Mouse (Mus musculus) liver, embryonic 16.5 days (tissue): Measurements from ENCODE around the gene Eif3g. TPM values are rescaled to one million over a fixed set of nuclear protein-coding genes. Genes with fewer than 3 reads are reported as not detected.

Experiments
- ATAC-seq: fragments of 200-750 bp; cut with Nextera tagmentation; 2 replicates; pipeline ENCODE4 v1.8.0; 2017; ENCODE audit warnings: low read depth, mild to moderate bottlenecking, moderate number of reproducible peaks, moderate library complexity
- H3K27ac ChIP-seq: fragments of 300-500 bp; sonication (generic); 2 replicates; pipeline ENCODE4 v1.5.1; 2014; ENCODE audit warnings: mild to moderate bottlenecking, low read length
- H3K27me3 ChIP-seq: fragments of 300-500 bp; sonication (generic); 2 replicates; pipeline ENCODE4 v1.6.1; 2014; ENCODE audit warnings: low read depth, low read length, mixed read lengths; ENCODE audit not compliant: control insufficient read depth, insufficient read depth
- H3K36me3 ChIP-seq: fragments of 300-500 bp; sonication (generic); 2 replicates; pipeline ENCODE4 v1.6.1; 2014; ENCODE audit warnings: mild to moderate bottlenecking; ENCODE audit not compliant: control insufficient read depth, insufficient read depth
- H3K4me1 ChIP-seq: fragments of 300-500 bp; sonication (generic); 2 replicates; pipeline ENCODE4 v1.6.1; 2014; ENCODE audit warnings: low read depth, low read length, mixed read lengths; ENCODE audit not compliant: control insufficient read depth
- H3K4me2 ChIP-seq: fragments of 300-500 bp; sonication (generic); 2 replicates; pipeline ENCODE4 v1.6.1; 2014; ENCODE audit warnings: low read depth, low read length, mixed read lengths
- H3K4me3 ChIP-seq: fragments of 300-500 bp; sonication (generic); 2 replicates; pipeline ENCODE4 v1.5.1; 2014; ENCODE audit warnings: low read depth, mild to moderate bottlenecking, low read length
- H3K9ac ChIP-seq: fragments of 300-500 bp; sonication (generic); 2 replicates; pipeline ENCODE4 v1.6.1; 2014; ENCODE audit warnings: low read depth, low read length
- H3K9me3 ChIP-seq: fragments of 300-500 bp; sonication (generic); replicated peaks from 2 replicates; pipeline ENCODE4 v1.6.1; 2016; ENCODE audit warnings: low read length; ENCODE audit not compliant: control insufficient read depth
- WGBS: fragments of 180-500 bp; shearing (Covaris S2); extraction: QIAGEN DNeasy Blood & Tissue Kit; methylation state at CpG from one replicate; pipeline ENCODE4 v1.1.7; 2014; ENCODE audit not compliant: insufficient replicate concordance; 5-methylcytosine and 5-hydroxymethylcytosine counted together
- polyA plus RNA-seq: library from polyadenylated mRNA; unstranded; fragments of >200 nt; fragmentation: Nextera tagmentation; extraction: Ambion mirVana; gene quantifications from 2 replicates; pipeline ENCODE4 v1.2.1, GENCODE M21; 2015

Eif3g gene
- polyA plus RNA-seq, 1 experiment from 2014 or later, result 149 TPM

DNA sequence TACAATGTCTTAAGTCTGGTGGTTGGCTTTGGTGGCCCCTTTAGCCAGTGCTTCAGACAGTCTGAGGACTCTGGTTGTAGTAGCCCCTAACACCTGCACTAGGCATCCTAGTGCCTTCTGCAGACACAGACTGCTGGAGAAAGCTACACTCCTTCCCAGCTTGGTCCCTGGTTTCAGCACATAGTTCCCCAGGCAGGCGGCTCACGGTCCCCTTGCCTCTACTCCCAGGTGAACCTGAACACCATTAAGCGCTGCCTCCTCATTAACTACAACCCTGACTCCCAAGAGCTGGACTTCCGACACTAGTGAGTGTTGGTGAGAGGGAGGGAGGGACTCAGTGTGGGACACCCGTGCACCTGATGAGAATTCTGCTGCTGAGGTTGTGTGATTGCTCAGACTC is 8.0 kb downstream of the Eif3g start:
- Histone ChIP-seq H3K4me2 (0 out of 2 replicates have a peak overlapping the region, but pooled peaks have one; percentile 92), H3K9ac (no peak overlapping the region), H3K9me3 (no peaks in the 10 kb centered on the region), H3K4me1 (peaks cover 24% of the 10 kb centered on the region), H3K36me3 (peaks cover 56% of the 10 kb centered on the region), H3K27ac (peak overlapping the region; percentile 39), H3K4me3 (no peak overlapping the region), H3K27me3 (no peaks in the 10 kb centered on the region)
- 86% methylated on average over 5 of the region's 5 CpGs for WGBS
- ATAC-seq, result no peak

DNA sequence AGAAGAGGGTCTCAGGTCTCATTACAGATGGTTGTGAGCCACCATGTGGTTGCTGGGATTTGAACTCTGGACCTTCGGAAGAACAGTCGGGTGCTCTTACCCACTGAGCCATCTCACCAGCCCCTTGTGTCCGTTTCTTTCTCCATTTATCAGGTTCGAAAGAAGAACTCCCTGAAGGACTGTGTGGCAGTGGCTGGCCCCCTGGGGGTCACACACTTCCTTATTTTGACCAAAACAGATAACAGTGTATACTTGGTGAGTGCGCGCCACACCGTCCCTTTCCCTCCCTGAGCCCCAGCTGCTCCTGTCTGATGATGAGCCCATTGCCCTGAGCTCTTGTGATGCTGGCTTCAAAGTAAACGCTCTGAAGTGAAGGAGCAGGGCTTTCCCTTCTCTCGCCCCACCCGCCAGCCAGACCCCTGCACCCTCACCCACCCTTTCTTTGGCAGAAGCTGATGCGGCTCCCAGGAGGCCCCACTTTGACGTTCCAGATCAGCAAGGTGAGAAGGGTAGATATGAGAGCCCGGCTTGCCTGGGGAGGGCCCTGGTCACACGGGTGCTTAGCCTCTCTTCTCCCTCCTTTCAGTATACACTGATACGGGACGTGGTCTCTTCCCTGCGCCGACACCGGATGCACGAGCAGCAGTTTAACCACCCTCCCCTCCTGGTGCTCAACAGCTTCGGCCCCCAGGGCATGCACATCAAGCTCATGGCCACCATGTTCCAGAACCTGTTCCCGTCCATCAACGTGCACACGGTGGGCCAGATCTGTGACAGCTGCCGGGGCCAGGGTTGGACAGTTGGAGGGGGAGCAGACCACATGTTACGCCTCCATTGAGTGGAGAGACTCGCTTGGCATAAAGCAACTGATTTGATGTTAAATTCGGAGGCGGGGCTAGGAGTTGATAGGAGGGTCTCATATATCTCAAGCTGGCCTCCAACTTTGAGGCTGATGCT is 9.0 kb downstream of the Eif3g start:
- WGBS, result 32% methylated on average over 29 of the region's 29 CpGs
- Histone ChIP-seq H3K4me2 (peak overlapping the region; percentile 92), H3K27me3 (no peaks in the 10 kb centered on the region), H3K4me1 (peaks cover 24% of the 10 kb centered on the region), H3K9me3 (no peaks in the 10 kb centered on the region), H3K9ac (peak overlapping the region; percentile 82), H3K4me3 (peak overlapping the region; percentile 91), H3K27ac (peak overlapping the region; percentile 39), H3K36me3 (peaks cover 46% of the 10 kb centered on the region)
- ATAC-seq, result peak; percentile 59

DNA sequence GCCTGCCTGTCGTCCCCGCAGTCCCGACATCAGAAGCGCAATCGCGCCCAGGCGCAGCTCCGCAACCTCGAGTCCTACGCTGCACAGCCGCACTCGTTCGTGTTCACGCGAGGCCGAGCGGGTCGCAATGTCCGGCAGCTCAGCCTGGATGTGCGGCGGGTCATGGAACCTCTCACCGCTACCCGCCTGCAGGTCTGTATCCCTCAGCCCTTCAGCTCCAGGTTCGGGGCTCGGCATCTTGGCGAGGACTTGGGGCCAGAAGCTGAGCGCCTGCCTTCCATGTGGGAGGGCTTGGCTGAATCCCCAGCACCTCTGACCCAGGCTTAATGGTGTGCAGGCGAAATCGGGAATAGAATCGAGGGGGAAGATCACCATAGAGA is 10.0 kb downstream of the Eif3g start:
- H3K4me3 ChIP-seq, result peak overlapping the region; percentile 91
- H3K36me3 ChIP-seq, result peaks cover 36% of the 10 kb centered on the region
- under 1% methylated on average over 30 of the region's 30 CpGs for WGBS
- peak overlapping the region; percentile 92 for H3K4me2 ChIP-seq
- H3K27me3 ChIP-seq, result no peaks in the 10 kb centered on the region
- H3K4me1 ChIP-seq, result peaks cover 24% of the 10 kb centered on the region
- H3K27ac ChIP-seq, result peak overlapping the region; percentile 75
- H3K9me3 ChIP-seq, result no peaks in the 10 kb centered on the region
- ATAC-seq, result 0 out of 2 replicates have a peak, but pooled peaks have one; percentile 1
- H3K9ac ChIP-seq, result peak overlapping the region; percentile 82

DNA sequence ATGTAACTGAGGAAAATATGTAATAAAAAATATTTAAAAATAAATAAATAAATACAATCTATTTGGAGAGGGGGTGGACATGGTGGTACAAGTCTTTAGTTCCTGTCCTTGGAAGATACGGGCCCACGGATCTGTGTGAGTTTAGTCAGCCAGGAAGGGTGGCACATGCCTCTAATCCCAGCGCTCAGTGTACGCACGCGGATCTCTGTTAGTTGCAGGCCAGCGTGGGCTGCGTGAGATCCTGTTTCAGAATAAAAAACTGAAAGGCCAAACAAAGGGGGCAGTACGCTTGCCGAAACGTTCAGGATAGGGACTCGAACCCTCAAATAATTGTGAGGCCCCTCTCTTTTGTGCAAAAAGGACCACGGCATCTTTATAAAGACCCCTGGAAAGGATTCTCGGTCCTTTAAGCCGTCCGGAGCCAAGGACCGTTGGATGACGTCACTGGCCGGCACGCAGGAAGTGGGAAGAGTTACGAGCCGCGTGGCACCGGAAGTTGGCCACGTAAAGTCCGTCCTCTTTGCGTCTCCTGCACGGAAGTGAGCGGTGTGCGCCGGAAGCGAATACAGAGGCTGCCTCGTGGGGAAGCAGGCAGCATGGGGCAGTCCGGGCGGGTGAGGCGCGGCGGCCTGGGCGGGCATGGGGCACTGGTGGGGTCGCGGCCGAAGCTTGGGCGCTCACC is 10.6 kb downstream of the Eif3g start, which contains the start of gene Ppan:
TSS of gene Ppan (plus strand) at position 472 of the 682 bp plus-strand sequence.
- H3K27me3 ChIP-seq, result no peaks in the 10 kb centered on the region
- H3K4me1 ChIP-seq, result peaks cover 24% of the 10 kb centered on the region
- ATAC-seq, result peak; percentile 94
- peak within 1 kb of the TSS; percentile 91 for H3K4me3 ChIP-seq
- under 1% methylated on average over 43 of the region's 43 CpGs for WGBS
- peaks cover 31% of the 10 kb centered on the region for H3K36me3 ChIP-seq
- peak within 1 kb of the TSS; percentile 92 for H3K4me2 ChIP-seq
- no peaks in the 10 kb centered on the region for H3K9me3 ChIP-seq
- peak within 1 kb of the TSS; percentile 82 for H3K9ac ChIP-seq
- H3K27ac ChIP-seq, result peak within 1 kb of the TSS; percentile 89

DNA sequence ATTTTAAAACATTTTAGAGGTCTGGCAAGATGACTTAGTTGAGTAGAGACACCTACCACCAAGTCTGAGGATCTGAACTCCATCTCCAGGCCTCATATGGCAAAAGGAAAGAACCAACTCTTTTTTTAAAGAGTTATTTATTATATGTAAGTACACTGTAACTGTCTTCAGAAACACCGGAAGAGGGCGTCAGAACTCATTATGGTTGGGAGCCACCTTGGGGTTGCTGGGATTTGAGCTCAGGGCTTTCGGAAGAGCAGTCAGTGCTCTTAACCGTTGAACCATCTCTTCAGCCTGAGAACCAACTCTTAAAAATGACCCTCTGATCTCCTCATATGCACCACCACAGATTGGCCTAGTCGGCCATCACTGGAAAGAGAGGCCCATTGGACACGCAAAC is 11.2 kb downstream of the Eif3g start:
- no peak overlapping the region for H3K4me3 ChIP-seq
- H3K36me3 ChIP-seq, result peaks cover 26% of the 10 kb centered on the region
- ATAC-seq, result no peak
- H3K27me3 ChIP-seq, result no peaks in the 10 kb centered on the region
- 79% methylated on average over 6 of the region's 6 CpGs for WGBS
- H3K9me3 ChIP-seq, result no peaks in the 10 kb centered on the region
- no peak overlapping the region; the same call in 1 of the 2 replicates for H3K27ac ChIP-seq
- H3K4me1 ChIP-seq, result peaks cover 24% of the 10 kb centered on the region
- no peak overlapping the region for H3K9ac ChIP-seq
- peak overlapping the region; percentile 92 for H3K4me2 ChIP-seq

DNA sequence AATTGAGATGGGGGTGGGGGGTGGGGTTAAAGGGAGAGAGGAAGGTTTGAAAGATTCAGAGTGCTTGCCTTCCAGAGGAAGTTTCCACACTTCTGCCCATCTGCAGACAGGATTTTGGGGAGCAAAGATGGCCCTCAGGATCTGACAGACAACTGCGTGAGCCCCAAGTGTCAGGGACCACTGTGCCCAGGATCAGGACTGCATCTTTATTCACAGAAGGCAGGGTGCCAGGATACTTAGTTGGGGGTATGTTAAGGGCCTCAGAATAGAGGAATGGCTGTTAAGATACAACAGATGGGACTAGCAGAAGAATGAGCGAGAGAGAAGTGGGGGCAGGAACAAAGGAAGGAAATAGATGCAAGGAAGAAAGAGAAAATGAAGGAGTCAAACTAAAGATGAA is 11.9 kb downstream of the Eif3g start:
- H3K4me2 ChIP-seq, result no peak overlapping the region
- H3K9ac ChIP-seq, result no peak overlapping the region
- ATAC-seq, result no peak
- H3K36me3 ChIP-seq, result peaks cover 20% of the 10 kb centered on the region
- H3K4me3 ChIP-seq, result no peak overlapping the region
- peaks cover 24% of the 10 kb centered on the region for H3K4me1 ChIP-seq
- 81% methylated on average over 2 of the region's 2 CpGs for WGBS
- no peaks in the 10 kb centered on the region for H3K9me3 ChIP-seq
- no peaks in the 10 kb centered on the region for H3K27me3 ChIP-seq
- H3K27ac ChIP-seq, result no peak overlapping the region

DNA sequence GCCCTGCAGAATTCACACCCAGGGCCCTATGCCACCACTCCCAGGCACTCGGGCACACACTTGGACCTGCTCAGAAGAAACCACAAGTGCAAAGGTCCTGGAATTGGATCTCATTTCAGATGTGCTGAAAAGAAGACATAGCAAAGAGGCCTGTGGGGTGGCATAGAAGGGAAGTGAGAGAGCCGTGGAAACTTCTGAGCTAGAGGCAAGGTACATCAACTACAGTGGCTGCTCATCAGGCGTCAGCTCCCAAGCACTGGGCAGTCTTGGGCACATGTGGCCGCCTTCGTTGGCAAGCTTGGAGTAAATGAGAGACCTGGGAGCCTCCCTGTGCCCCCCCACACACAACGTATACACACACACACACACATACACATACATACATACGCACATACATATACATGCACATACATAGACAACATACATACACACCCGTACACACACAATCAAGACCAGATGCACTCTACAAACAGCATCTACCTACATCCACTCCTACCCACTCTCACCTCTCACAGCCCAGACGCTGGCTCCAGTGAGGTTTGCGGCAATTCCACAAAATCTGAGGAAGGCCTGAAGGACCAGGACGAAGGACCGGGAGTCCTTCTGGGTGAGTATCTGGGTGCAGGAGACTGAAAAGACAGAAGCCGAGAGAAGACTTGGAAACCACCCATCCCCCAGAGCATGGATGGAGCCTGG is 19.2 kb downstream of the Eif3g start, which contains the start of gene Angptl6:
TSS of gene Angptl6 (minus strand) at position 631 of the 696 bp plus-strand sequence.
- WGBS, result 79% methylated on average over 13 of the region's 13 CpGs
- Histone ChIP-seq H3K4me1 (peaks cover 21% of the 10 kb centered on the region), H3K27me3 (no peaks in the 10 kb centered on the region), H3K9ac (peak within 1 kb of the TSS; percentile 79), H3K27ac (peak within 1 kb of the TSS; percentile 93), H3K9me3 (no peaks in the 10 kb centered on the region), H3K4me3 (peak within 1 kb of the TSS; percentile 67), H3K36me3 (no peaks in the 10 kb centered on the region), H3K4me2 (peak within 1 kb of the TSS; percentile 97)
- no peak for ATAC-seq

DNA sequence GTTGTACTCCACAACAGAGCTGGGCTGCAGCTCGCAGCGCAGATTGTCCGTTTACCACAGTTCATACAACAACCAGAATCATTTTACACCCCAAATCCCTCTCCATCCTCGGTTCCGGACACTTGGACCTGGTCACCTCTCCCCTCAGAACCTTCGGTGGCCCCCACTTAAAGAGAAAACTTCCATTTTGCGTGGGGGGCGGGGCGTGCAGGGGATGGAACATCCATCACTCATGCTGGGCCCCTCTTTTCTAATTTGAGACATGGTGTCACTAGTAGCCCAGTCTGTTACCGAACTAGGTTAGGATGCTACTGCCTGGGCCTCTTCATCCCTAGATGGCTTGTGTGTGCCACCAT is 19.7 kb downstream of the Eif3g start:
- no peaks in the 10 kb centered on the region for H3K9me3 ChIP-seq
- WGBS, result 14% methylated on average over 10 of the region's 10 CpGs
- ATAC-seq, result no peak
- H3K9ac ChIP-seq, result peak overlapping the region; percentile 79
- no peaks in the 10 kb centered on the region for H3K36me3 ChIP-seq
- H3K4me3 ChIP-seq, result peak overlapping the region; percentile 67
- H3K4me1 ChIP-seq, result peaks cover 21% of the 10 kb centered on the region
- no peaks in the 10 kb centered on the region for H3K27me3 ChIP-seq
- peak overlapping the region; percentile 93 for H3K27ac ChIP-seq
- H3K4me2 ChIP-seq, result peak overlapping the region; percentile 97
